Mouse (Mus musculus): Measurements from ENCODE around the gene Aprt. TPM values are rescaled to one million over a fixed set of nuclear protein-coding genes. Genes with fewer than 3 reads are reported as not detected.

Gene Aprt
- polyA plus RNA-seq, 1 experiment from 2014 or later = 235 TPM

DNA sequence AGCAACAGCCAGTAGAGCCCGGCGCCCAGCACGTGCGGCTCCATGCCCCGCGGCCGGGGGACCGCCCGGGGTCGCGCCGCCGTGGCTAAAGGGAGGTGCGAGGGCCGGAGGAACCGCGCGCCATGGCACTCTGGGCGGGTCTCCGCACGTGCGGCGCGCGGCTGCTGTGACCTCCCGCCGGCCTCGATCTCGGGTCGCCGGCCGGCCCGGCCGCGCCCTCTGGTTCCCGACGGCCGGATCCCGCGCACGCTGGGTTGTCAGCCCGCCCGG lies 25.8 kb downstream of the Aprt start:
- Histone ChIP-seq H3K4me2 (ENCODE audit: low read depth, low read length, severe bottlenecking) (peak overlapping the region; percentile 75), H3K27me3 (ENCODE audit: control insufficient read depth, insufficient read depth, low read length) (peaks cover 22% of the 10 kb centered on the region), H3K36me3 (ENCODE audit: control insufficient read depth, insufficient read depth, low read length) (no peaks in the 10 kb centered on the region), H3K4me3 (ENCODE audit: low read depth, low read length) (peak overlapping the region; percentile 41), H3K9me3 (ENCODE audit: control insufficient read depth, low read length) (no peaks in the 10 kb centered on the region), H3K9ac (ENCODE audit: low read length) (peak overlapping the region; percentile 67), H3K4me1 (replicated peaks; ENCODE audit: control insufficient read depth, insufficient read depth, low read length) (peaks cover 4% of the 10 kb centered on the region; the same call in 1 of the 2 replicates), H3K27ac (ENCODE audit: low read depth, low read length) (no peak overlapping the region)
- ATAC-seq (replicated peaks; ENCODE audit: low FRiP score) (no peak), DNase-seq (ENCODE audit: low spot score) (no peak)
- WGBS = 1% methylated on average over 34 of the region's 43 CpGs

GRCm38 (mm10) chr8:122550234-122550994 lies 26.3 kb downstream of the Aprt start:
- Histone ChIP-seq H3K9me3 (ENCODE audit: control insufficient read depth, low read length) (no peaks in the 10 kb centered on the region), H3K4me2 (ENCODE audit: low read depth, low read length, severe bottlenecking) (peak overlapping the region; percentile 75), H3K9ac (ENCODE audit: low read length) (peak overlapping the region; percentile 67), H3K4me3 (ENCODE audit: low read depth, low read length) (peak overlapping the region; percentile 41), H3K27ac (ENCODE audit: low read depth, low read length) (no peak overlapping the region), H3K36me3 (ENCODE audit: control insufficient read depth, insufficient read depth, low read length) (no peaks in the 10 kb centered on the region), H3K27me3 (ENCODE audit: control insufficient read depth, insufficient read depth, low read length) (peaks cover 22% of the 10 kb centered on the region), H3K4me1 (replicated peaks; ENCODE audit: control insufficient read depth, insufficient read depth, low read length) (peaks cover 4% of the 10 kb centered on the region; the same call in 1 of the 2 replicates)
- DNase-seq (ENCODE audit: low spot score) (peak; percentile 80), ATAC-seq (replicated peaks; ENCODE audit: low FRiP score) (peak; percentile 59)
- WGBS = 4% methylated on average over 52 of the region's 52 CpGs

- ATAC-seq (replicated peaks; ENCODE audit: low FRiP score) (no peak), DNase-seq (ENCODE audit: low spot score) (no peak)
- H3K4me1 ChIP-seq (replicated peaks; ENCODE audit: control insufficient read depth, insufficient read depth, low read length) = peaks cover 4% of the 10 kb centered on the region; the same call in 1 of the 2 replicates
Observed at GRCm38 (mm10) chr8:122548891-122549439, 27.7 kb downstream of the Aprt start.

DNA sequence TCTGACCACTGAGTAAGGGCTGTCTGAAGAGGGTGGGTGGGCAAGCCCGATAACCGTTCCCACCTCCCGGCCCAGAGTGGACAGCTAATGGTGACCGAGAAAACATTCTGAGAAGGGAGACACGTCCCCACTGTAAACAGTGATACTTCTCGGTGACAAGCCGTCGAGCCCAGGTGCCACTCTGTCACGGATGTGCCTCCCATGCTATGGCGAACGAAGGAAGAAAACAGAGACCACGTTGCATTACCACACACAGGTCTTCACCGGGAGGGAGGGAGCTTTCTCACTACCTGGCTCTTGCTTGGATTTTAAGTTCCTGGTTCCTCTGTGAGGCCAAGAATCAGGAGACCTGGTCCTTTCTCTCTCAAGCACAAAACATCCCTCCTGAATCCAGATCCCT lies 28.4 kb downstream of the Aprt start:
- WGBS = 76% methylated on average over 13 of the region's 13 CpGs
- H3K27me3 ChIP-seq (ENCODE audit: control insufficient read depth, insufficient read depth, low read length) = peaks cover 22% of the 10 kb centered on the region
- ATAC-seq (replicated peaks; ENCODE audit: low FRiP score) = no peak

More at GRCm38 (mm10) chr8:122548891-122549439, 27.7 kb downstream of the Aprt start:
- 96% methylated on average over 3 of the region's 3 CpGs for WGBS
- Histone ChIP-seq H3K4me3 (ENCODE audit: low read depth, low read length) (no peak overlapping the region), H3K27me3 (ENCODE audit: control insufficient read depth, insufficient read depth, low read length) (peaks cover 22% of the 10 kb centered on the region), H3K27ac (ENCODE audit: low read depth, low read length) (no peak overlapping the region), H3K9me3 (ENCODE audit: control insufficient read depth, low read length) (no peaks in the 10 kb centered on the region), H3K4me2 (ENCODE audit: low read depth, low read length, severe bottlenecking) (0 out of 2 replicates have a peak overlapping the region, but pooled peaks have one; percentile 6), H3K9ac (ENCODE audit: low read length) (no peak overlapping the region), H3K36me3 (ENCODE audit: control insufficient read depth, insufficient read depth, low read length) (no peaks in the 10 kb centered on the region)

GRCm38 (mm10) chr8:122547815-122548214 lies 28.9 kb downstream of the Aprt start:
- Histone ChIP-seq H3K27ac (ENCODE audit: low read depth, low read length) (no peak overlapping the region), H3K4me1 (replicated peaks; ENCODE audit: control insufficient read depth, insufficient read depth, low read length) (peaks cover 4% of the 10 kb centered on the region; the same call in 1 of the 2 replicates), H3K4me3 (ENCODE audit: low read depth, low read length) (no peak overlapping the region), H3K36me3 (ENCODE audit: control insufficient read depth, insufficient read depth, low read length) (no peaks in the 10 kb centered on the region), H3K9ac (ENCODE audit: low read length) (no peak overlapping the region), H3K4me2 (ENCODE audit: low read depth, low read length, severe bottlenecking) (no peak overlapping the region), H3K27me3 (ENCODE audit: control insufficient read depth, insufficient read depth, low read length) (peaks cover 22% of the 10 kb centered on the region), H3K9me3 (ENCODE audit: control insufficient read depth, low read length) (no peaks in the 10 kb centered on the region)
- ATAC-seq (replicated peaks; ENCODE audit: low FRiP score) (no peak), DNase-seq (ENCODE audit: low spot score) (no peak)
- 39% methylated on average over 5 of the region's 5 CpGs for WGBS

More for the DNA sequence above, 28.4 kb downstream of the Aprt start:
- H3K36me3 ChIP-seq (ENCODE audit: control insufficient read depth, insufficient read depth, low read length) = no peaks in the 10 kb centered on the region
- no peak overlapping the region for H3K4me2 ChIP-seq (ENCODE audit: low read depth, low read length, severe bottlenecking)
- H3K9ac ChIP-seq (ENCODE audit: low read length) = no peak overlapping the region
- H3K27ac ChIP-seq (ENCODE audit: low read depth, low read length) = no peak overlapping the region
- no peak for DNase-seq (ENCODE audit: low spot score)
- no peak overlapping the region for H3K4me3 ChIP-seq (ENCODE audit: low read depth, low read length)
- H3K4me1 ChIP-seq (replicated peaks; ENCODE audit: control insufficient read depth, insufficient read depth, low read length) = peaks cover 4% of the 10 kb centered on the region; the same call in 1 of the 2 replicates
- no peaks in the 10 kb centered on the region for H3K9me3 ChIP-seq (ENCODE audit: control insufficient read depth, low read length)

DNA sequence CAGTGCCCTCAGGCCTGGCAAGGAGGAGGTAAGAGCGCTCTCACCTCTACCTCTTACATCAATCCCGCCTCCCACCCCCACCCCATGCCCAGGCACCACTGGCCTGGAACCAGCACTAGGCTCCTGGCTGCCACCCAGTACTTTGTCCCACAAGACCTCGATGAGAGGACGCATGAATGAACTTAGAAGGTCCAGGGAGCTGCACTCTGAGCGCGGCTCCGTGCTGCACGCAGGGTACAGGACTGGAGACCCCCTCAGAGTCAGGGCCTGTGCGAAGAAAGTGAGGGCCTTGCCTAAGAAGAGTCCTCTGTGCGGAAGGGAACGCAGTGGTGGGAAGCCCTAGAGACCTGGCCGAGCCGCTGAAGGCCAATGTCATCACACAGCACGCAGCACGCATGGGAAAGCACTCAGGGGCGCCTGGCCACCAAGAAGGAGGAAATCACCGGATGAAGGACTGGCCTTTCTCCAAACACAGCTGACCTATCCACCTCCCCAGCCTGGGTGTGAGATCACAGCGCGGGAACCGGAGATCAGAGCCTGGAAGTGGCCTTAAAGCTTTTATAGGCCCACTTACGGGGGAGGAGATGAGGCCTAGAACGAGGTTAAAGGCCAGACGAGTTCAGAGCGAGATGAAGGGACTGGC lies 29.8 kb downstream of the Aprt start:
- Histone ChIP-seq H3K27ac (ENCODE audit: low read depth, low read length) (no peak overlapping the region), H3K9ac (ENCODE audit: low read length) (no peak overlapping the region), H3K9me3 (ENCODE audit: control insufficient read depth, low read length) (no peaks in the 10 kb centered on the region), H3K27me3 (ENCODE audit: control insufficient read depth, insufficient read depth, low read length) (peaks cover 22% of the 10 kb centered on the region), H3K4me2 (ENCODE audit: low read depth, low read length, severe bottlenecking) (no peak overlapping the region; the same call in 1 of the 2 replicates), H3K4me1 (replicated peaks; ENCODE audit: control insufficient read depth, insufficient read depth, low read length) (peaks cover 4% of the 10 kb centered on the region; the same call in 1 of the 2 replicates), H3K36me3 (ENCODE audit: control insufficient read depth, insufficient read depth, low read length) (no peaks in the 10 kb centered on the region), H3K4me3 (ENCODE audit: low read depth, low read length) (no peak overlapping the region)
- 79% methylated on average over 24 of the region's 24 CpGs for WGBS
- DNase-seq (ENCODE audit: low spot score) (no peak), ATAC-seq (replicated peaks; ENCODE audit: low FRiP score) (no peak)

GRCm38 (mm10) chr8:122546066-122546755 lies 30.5 kb downstream of the Aprt start:
- Histone ChIP-seq H3K27me3 (ENCODE audit: control insufficient read depth, insufficient read depth, low read length) (peaks cover 15% of the 10 kb centered on the region), H3K4me3 (ENCODE audit: low read depth, low read length) (no peak overlapping the region), H3K27ac (ENCODE audit: low read depth, low read length) (0 out of 2 replicates have a peak overlapping the region, but pooled peaks have one; percentile 25), H3K4me1 (replicated peaks; ENCODE audit: control insufficient read depth, insufficient read depth, low read length) (peaks cover 4% of the 10 kb centered on the region; the same call in 1 of the 2 replicates), H3K9ac (ENCODE audit: low read length) (no peak overlapping the region), H3K36me3 (ENCODE audit: control insufficient read depth, insufficient read depth, low read length) (no peaks in the 10 kb centered on the region), H3K9me3 (ENCODE audit: control insufficient read depth, low read length) (no peaks in the 10 kb centered on the region), H3K4me2 (ENCODE audit: low read depth, low read length, severe bottlenecking) (no peak overlapping the region)
- DNase-seq (ENCODE audit: low spot score) = no peak
- 79% methylated on average over 7 of the region's 7 CpGs for WGBS
- no peak for ATAC-seq (replicated peaks; ENCODE audit: low FRiP score)

DNA sequence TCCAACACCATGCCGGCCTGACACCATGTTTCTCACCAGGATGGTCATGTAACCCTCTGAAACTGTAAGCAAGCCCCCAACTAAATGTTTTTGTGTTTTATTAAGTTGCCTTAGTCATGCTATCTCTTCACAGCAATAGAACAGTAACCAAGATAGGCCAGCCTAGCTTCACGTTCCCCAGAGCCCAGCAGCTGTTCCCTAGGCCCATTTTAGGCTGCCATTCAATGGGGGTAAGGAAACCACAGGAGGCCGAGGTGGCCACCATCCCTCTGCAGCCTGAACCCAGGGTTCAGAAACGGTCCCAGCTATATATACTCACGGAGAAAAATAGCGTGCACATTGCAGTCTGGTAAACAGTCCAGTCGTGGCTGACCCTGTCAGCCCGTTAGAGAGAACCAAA lies 32.6 kb downstream of the Aprt start:
- DNase-seq (ENCODE audit: low spot score) (no peak), ATAC-seq (replicated peaks; ENCODE audit: low FRiP score) (no peak)
- no peaks in the 10 kb centered on the region for H3K36me3 ChIP-seq (ENCODE audit: control insufficient read depth, insufficient read depth, low read length)
- H3K4me2 ChIP-seq (ENCODE audit: low read depth, low read length, severe bottlenecking) = no peak overlapping the region
- 96% methylated on average over 8 of the region's 8 CpGs for whole genome bisulfite sequencing
- H3K9ac ChIP-seq (ENCODE audit: low read length) = no peak overlapping the region
- no peaks in the 10 kb centered on the region for H3K4me1 ChIP-seq (replicated peaks; ENCODE audit: control insufficient read depth, insufficient read depth, low read length)
- no peaks in the 10 kb centered on the region for H3K9me3 ChIP-seq (ENCODE audit: control insufficient read depth, low read length)
- H3K27me3 ChIP-seq (ENCODE audit: control insufficient read depth, insufficient read depth, low read length) = peaks cover 2% of the 10 kb centered on the region; the same call in 1 of the 2 replicates
- H3K4me3 ChIP-seq (ENCODE audit: low read depth, low read length) = no peak overlapping the region
- H3K27ac ChIP-seq (ENCODE audit: low read depth, low read length) = no peak overlapping the region
